Mouse (Mus musculus) layer of hippocampus, adult 9-11 months (tissue): ENCODE results near the gene Fbxl17.
A peak's percentile ranks its signal among the peaks of the same experiment; 100 is the strongest.

Source experiments
- DNase-seq: peaks from one replicate; pipeline ENCODE4 v3.0.0; 2022

Fbxl17 gene

DNA sequence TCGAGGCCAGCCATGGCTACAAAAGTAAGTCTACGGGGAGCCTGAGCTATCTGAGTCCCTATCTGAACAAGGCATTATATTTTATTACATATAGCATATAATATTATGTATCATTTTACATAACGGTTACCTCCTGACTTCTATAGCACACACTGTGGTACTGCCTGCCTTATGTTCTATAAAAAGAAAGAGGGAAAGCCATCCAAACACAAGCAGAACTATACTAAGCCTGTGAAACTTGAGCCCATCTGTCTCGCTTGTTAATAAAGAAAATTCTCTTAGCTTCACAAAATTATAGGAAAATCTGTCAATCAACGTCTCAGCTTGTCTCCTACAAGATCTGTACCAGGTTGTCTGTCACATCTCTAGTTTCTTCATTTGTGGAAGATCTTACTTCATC is 173.6 kb downstream of the Fbxl17 start:
- no peak for DNase-seq

DNA sequence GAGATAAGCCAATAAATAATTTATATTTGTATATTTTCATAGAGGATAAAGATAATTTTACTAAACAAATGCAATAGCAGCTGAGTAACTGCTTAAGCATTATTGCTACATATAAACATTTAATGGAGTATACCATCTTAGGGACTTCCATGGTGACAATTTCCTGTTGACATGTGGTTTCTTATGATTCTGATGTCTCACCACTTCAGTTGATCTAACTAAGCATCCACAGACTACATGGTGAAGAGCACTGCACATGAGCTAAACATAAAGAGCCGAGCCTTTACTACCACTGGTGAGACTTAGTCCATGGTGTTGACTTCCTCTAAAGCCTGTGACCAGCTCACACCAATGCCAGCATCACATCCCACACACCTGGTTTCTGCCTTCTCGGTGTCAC is 175.1 kb downstream of the Fbxl17 start:
- DNase-seq: no peak

DNA sequence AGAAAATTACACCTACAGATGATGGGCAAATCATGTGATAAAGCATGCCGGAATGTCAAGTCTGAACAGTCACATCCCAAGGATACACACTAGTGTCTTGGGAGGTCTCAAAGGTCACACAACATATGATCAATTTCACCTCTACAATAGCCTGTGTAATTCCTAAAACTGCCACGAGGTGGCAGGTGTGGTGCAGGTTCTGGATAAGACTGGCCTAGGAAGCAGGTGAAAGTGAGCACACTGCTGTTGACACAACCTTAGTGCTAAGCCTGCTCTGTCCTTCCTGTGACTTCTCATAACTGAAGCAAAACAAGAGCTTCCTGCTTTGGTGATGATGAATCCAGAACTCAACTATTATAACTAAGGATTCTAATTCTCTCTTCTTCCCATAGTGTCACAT is 175.8 kb downstream of the Fbxl17 start:
- DNase-seq: peak; percentile 55

DNA sequence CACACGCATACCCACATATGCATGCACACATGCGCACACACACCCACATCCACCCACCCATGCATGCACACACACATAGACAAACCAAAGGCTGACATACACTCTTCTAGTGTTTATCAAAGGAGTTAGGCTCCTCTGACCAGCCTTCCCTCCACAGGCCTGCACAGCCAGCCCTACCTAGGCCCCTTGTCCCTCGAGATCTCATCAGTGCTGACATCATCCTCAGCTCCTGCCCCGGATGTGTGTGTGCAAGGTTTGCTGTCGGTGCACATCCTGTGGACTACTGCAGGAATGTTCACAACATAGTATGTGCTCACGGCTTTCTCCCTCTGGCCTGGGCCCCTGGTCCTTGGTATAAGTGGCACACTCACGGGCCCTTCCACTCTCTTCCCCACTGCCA is 177.0 kb downstream of the Fbxl17 start:
- no peak for DNase-seq

DNA sequence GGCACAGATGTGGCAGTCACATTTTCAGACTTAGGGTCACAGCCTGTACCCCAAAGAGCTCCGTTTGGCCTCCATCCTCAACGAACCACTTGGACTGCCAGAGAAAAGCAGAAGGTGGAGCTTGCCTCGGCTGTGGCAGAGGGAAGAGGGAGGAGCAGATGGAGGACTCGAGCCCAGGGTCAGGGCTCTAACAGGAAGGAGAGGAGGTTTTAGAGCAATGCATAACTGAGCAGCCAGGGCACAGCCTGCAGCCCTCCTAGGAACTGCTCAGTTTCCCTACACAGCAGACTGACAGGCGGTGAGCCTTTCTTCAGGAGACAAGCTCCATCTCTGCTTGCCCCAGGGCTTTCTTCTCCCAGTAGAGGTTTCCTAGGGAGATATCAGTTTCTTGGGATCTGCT is 178.5 kb downstream of the Fbxl17 start:
- DNase-seq: no peak

DNA sequence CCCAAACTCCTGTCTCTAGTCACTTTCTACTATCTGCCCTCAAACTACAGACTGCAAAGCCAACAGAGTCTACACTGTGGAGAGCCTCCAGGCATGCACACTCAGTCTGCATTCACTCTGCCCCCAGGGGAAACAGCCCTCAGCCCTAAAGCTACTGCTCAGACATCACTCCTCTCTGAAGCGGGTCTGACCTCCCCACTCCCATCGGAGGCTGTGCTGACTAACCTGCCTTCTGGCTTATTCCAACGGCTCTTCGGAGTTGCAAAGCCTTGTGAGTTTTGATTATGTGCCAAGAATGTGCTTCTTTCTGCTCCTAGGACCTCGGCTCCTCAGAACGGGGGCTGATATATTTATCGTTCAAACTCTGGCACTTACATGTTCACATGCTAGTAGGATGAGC is 182.3 kb downstream of the Fbxl17 start:
- DNase-seq: no peak

DNA sequence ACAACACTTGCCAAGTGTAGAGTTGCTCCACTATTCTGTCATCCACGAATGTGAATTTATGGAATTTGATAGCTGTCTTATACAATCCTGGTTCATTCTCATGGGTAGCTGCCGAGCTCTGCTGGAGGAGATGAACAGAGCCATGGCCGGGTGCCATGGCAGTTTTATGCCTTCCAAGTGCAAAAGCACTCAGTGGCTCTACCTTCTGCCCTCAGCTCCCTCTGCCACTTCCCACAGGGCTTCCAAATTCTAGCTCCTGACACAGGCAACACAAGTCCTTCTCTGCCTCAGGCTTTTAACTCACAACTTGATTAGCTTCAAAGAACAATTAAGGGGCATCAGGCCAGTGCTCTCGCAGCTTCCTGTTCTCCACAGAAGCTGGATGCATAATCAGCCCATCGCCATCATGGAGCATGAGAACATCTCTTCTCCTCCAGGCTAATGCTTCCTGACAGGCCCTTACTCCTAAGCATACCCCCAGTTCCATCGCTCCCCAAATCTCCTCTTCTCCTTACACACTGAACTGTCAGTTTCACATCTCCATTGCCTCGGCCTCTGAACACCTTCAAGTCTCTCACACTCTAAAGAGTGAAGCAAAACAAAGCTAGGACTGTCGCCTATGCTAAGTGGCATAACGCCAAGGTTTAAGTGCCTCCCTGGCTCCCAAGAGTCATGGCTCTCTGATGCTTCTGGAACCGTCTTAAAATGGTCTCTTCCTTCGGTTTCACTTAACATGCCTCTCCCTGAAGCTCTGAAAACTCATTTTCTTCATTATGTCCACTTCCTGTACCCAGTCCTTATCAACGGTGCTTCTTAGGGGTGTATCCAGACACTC is 184.0 kb downstream of the Fbxl17 start:
- DNase-seq: no peak

DNA sequence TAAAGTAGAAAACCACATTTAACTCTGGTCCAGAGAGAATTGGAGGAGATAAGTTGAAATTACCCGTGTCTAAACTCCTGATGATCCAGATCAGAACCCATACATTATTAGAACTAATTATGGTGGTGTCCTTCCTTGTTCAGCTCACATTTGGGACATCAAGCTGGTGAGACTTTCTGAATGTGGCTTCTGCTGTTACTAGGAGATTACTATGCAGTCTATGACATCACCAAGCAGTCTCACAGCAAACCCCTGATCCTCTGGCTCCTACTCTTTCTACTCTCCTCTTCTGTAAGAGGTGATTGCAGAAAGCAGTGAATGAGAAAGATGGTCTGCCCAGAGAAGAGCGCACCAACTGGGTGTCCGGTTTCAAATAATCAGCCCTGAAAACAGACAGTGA is 187.0 kb downstream of the Fbxl17 start:
- DNase-seq: no peak

DNA sequence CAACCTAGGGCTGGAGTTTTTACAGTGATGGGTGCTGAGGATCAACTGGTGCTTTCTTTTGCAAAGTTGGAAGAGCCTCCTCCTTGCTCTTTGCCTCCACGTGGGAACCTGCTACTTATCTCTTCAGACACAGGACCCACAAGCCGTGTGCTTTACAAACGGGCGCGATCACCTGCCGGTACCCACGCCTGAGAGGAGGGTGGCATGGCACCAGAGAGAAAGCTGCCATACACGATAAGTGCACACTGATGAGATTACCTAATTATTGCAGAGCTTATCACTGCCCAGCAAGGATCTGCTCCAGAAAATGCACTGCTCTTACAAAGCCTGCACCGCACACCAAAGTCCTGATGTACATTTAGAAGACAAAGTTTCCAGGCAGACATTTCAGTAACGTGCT is 187.5 kb downstream of the Fbxl17 start:
- DNase-seq: no peak

DNA sequence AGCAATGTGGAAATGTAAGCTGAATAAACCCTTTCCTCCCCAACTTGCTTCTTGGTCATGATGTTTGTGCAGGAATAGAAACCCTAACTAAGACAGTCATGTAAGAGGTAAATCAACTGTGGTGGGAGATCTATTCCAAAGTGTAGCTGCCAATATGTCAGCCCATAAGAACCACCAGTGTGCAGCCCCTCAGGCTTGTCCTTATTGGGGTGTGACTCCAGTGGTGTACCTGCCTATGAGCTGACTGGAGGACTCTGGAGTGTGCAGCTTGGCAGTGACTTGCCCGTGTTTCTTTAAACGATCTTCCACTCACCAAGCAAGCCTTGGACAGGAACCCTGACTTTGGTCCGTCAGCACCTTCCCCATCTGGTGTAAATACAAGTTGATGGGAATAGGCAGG is 188.2 kb downstream of the Fbxl17 start:
- no peak for DNase-seq

DNA sequence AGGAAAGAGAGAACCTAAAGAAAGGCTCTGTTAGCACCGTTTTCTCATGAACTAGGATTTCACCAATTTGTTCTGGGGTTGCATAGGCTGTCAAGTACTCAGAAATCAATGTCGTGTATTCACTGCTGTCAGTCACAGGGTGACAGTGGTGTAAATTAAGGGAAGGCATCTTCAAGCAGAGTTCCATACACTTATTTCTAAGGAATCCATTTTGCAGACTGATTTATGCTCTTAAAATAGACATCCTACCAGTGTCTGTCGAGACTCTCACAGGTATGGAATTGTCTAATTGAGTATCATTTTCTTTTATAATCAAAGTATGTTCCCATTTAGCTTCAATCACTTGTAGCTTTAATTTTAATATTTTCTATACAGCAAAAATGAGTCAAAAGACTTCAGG is 189.8 kb downstream of the Fbxl17 start:
- no peak for DNase-seq

DNA sequence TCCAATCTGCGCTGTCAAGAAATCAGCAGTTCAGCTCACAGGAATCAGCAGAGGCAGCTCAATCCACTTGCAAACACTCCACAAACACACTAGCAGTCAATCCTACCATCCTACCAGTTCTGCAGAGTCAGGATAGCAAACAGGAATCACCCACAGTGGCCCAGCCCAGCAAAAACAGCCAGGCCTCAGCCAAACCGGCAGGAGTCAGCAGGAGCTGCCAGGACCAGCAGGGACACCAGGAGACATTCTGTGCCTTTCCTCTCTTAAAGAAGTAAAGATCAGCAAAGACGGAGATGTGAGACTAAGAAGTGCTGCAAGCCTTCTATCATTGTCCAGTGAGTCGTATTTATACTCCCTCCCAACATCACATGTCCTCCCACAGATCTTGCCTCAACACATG is 196.0 kb downstream of the Fbxl17 start:
- DNase-seq: peak; percentile 13

DNA sequence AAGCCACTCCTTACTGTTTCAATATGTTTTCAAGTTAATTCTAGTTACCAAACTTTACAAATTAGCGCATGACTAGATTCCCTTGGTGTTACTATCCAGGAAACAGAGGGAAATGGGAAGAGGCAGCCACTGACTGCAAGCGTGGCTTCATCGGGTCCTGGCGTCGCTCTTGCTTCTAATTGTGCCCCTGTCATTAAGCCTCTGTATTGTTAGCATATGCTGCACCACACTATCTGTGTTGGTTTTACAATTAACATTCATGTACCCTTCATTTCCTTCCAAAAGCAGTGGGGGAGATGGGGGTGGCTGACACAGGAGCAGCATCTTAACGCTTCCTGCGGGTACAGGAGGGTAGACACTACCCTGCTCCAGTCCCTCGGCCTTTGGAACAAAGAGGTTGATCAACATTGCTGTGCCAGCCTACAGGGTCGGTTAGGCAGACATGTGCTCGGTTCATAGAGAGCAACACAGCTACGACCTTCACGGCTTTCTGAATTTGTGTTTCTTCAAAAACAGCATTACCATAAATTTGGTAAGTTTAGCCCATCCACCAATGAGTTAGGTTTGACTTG is 197.9 kb downstream of the Fbxl17 start:
- no peak for DNase-seq

DNA sequence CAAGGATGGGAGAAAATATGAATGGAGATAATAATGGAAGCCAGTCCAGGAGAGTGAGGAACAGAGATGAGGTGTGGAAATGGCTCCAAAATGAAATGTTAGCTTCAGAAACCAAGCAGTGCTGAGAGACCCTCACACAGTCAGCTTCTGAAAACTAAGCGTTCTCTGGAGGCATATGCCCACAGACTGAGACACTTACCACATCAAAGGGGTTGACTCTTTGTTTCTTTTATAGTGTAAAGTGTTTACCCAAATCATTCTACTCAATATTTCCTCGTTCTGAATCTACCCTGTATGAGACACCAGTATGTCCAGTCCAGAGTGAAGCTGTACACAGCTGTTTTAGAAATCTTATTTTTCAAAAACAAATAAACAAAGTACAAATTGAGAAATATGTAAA is 204.3 kb downstream of the Fbxl17 start:
- no peak for DNase-seq

DNA sequence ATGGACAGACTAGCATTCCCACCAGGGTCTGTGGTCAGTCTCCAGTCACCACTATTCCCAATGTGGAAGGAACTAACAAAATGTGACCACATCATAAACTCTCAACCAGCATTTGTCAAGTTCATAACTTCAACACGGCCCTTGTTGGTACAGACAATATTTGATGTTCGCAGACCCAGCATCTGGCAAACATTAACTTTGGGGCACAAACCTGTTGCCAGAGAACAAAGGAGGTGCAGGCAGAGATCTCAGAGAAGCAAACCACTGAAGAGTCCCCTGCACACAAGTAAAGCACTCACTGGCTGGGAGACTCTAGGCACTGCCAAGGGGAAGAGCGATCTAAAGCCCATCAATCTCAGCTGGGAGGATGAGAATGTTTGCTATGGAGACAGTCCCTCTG is 204.9 kb downstream of the Fbxl17 start:
- DNase-seq: no peak

DNA sequence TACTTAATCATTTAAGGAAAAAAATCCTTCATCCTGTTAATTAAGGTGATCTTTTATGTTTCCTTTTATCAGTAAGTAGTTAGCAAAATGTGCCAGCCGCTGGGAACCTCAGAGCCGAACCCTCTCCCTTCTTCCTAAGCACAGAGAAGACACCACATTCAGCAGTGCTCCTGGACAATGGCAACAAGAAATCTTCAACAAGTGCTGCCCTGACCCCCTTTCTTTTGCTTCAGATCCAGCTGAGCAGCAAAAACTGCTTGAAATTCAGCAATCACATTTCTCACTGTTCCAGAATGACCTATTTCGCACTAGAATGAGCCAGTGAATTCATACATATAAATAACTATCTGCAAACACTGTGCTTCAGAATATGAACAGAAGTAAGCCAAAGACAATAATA is 205.8 kb downstream of the Fbxl17 start:
- DNase-seq: no peak

DNA sequence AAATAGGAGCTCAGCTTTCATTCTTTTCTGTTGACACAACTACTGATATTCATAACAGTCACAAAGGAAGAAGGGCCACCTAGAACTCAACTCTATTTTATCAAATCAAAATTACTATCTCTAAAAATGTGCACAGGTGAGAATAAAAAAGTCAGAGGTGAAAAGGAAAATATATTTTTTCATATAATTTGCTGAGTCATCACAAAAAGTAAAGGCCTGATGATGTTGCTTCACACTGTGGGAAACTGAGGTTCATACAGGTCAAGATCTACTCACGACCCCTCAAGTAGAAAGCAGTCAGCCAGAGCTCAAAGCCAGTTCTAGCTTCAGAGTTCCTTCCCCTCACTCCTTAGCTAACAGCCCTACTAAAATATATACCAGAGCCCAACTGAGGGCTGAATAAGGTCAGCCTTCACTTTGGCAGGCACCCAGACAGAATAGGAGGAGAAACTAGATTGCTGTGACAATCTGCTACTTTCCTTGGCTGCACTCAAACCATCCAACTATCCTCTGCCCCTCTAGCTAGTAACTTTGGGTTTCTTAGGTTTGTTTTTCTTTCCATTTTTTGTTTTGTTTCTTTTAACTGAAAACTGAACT is 210.4 kb downstream of the Fbxl17 start:
- no peak for DNase-seq

DNA sequence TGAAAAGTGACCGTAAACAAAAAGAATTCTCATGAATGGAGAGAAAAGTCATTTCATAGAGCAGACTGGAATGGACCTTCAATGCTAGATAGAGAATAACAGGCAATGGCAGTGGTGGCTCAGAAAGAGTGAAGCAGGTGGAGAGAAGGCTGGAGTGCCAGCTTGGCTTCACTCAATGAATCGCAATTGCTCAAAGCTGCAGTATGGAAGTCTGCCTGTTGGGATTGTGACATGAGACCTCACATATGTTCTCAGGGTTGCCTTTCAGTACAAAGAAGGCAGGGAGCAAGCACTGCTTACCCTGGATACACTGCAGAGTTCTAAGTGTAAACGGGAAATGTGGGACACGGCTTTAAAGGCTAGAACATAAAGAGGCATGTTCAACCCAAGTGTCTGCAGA is 211.0 kb downstream of the Fbxl17 start:
- DNase-seq: peak; percentile 29

DNA sequence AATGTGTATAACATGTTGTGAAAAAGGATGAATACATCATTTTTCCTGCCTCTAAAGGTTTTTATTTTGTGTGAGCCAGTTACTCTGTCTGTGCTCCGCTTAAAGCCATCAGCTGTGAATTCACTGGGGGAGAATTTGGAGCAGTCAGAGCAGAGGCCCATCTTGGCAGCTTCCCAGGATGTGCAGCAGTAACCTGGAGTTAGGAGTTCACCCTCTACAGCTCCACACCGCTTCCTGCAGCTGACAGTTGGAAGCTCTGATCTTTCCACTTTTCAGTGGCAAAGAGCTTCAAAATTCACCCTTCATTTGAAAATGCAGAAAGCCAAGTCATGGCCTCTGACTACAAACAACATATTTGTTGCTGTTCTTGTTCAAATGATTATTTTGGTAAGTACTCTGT is 212.4 kb downstream of the Fbxl17 start:
- DNase-seq: no peak

DNA sequence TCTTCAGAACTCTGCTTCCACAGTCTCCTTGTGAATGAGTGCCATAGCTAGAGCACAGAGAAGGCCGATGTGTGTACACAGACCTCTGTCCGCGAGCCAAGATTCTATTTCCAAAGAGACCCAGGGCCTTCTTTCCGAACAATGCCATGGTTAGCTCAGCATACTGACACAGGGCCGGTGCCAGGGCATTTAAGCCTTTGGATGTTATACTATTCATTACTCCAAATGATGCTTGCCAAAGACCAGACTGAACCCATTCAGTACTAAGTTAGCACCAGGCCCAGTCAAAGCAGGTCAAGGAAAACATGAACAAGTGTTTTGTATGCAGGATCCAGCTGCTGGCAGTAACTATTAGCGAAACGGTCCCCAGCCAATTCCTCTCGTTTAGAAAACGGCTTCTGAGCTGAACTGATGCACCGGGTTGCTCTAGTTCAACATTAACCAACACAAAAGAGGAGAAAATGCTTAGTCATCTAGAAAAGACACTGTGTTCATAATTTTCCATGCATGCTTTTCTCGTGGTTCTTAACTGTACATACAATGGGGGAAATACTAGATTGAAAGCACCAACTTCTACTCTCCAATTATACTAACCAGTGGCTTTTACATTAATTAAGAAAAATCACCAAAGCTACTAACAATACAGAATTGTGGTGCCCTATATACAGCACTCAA is 214.4 kb downstream of the Fbxl17 start:
- DNase-seq: peak; percentile 92

DNA sequence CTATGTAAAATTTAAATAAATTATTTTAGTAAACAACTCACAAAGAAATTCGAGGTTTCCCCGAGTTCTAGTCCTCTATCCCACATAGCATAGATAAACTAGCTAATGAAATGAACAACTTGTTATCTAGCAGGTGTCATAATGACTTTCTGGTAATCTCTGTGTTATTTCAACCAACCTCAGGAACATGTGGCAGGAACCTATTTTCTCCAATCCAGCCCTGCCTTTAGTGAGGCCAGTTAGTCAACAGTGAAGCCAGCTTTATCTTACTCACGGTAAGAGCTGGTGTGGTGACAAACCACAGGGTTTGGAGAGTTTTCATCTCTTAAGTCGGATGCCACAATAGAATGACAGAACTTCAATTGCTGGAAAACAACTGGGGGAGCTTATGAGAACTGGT is 215.7 kb downstream of the Fbxl17 start:
- no peak for DNase-seq

DNA sequence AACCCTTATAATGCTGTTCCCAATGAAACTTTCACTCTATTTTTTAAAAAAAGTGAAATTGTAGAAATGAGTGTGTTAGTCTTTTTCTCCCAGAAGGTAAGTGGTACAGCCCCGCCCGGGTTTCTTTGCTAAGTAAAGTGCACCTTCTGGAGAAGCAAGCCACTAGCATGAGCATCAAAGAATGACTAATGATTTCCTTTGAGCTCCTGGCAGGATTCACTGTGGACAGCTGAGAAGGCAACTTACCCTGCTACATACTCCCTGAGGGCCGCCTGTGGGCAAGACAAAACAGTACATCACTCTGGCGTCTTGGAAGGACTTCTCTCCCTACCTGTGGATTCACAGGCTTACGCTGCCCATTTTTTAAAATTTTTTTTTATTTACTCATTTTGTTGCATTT is 217.8 kb downstream of the Fbxl17 start:
- DNase-seq: peak; percentile 17

DNA sequence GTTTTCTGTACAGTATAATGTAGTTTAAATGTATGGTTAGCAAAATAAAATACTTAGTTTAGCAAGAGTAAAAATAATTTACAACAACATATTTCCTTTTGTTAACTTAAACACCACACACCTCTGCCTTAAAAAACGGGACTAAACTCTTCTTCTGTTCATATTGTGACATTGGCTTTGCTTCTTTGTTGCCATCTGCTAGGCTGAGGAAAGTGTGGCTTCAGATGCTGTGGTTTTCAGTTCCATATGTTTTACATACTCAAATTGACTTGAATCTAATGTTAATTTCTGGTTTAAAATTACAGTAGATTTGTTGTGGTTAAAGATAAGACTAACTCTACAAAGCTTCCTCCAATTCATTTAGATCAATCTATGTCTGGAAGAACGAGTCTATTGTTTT is 218.8 kb downstream of the Fbxl17 start:
- DNase-seq: peak; percentile 34

DNA sequence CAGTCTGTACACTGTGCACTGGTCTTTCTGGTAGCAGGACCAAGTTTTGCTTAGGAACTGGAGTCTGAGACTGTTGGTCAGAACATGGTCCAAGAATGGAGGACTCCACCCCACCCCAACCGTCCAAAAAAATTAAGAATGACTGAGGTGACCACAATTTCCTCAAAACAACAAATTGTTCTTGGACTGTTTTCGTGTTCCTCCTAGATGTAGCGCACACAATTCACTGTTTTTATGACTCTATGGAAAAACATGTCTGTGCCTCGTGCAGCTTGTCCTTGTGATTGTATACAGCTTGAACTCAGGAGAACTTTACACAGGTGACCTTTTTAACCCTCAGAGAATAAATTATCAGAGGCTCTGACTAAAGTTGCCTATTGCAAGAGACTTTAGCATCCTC is 220.7 kb downstream of the Fbxl17 start:
- DNase-seq: no peak
